In the genomic region with DNA sequence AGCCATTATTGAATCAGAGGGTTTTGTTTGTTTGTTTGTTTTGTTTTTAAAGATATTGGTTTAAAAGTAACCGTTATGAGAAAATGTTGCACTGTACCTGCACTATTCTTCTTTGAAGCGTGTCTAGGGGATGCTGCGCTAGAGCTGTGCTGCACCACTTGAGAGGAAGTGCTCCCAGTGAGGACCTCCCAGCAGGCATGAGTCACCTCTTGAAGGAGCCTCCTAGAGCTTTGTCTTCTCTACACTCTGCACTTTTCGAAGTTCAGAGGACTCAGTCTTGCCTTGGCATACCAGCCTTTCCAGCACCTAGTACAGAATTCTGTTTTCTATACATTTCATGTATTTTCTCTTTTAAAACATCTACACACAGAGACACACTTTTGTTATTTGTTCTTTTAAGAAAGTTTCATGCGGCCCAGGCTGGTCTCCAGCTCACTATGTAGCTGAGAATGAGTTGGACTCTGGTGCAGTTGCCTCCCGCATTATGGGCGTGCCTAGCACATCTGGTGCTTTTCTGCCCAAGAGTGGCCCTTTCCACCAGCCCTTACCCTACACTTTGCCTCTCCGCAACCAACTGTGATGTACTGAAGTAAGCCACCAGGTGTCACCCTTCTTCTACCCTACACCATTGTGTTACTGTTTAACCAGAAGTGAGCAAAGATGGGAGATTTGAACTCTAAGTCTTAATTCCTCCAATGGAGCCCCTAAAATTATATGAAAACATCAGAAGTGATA, we compare ENCODE assay signal across 8 mouse cellular contexts. TPM values are rescaled to one million over a fixed set of nuclear protein-coding genes. Genes with fewer than 3 reads are reported as not detected.
DNase-seq lines count a peak whose midpoint lies in the region; ATAC-seq and TF ChIP-seq lines count a peak whose summit lies in the region.

No protein-coding gene starts in this region.

- peak; percentile 73 for TF ChIP-seq CTCF in cerebellum, adult 2 months (IDR thresholded peaks at IDR 0.05; ENCODE audit: borderline replicate concordance, insufficient read depth, low read depth, low read length)

- no peak overlapping the region for H3K9ac ChIP-seq in hindbrain, embryonic 12.5 days

- no peaks in the 10 kb centered on the region for H3K9me3 ChIP-seq in hindbrain, embryonic 12.5 days (replicated peaks)

- DNase-seq in Muller cell, postnatal 12 days (ENCODE audit: inconsistent ontology term): peak; percentile 63
- peak; percentile 67 for DNase-seq in cerebellum, adult 2 months
- peak; percentile 89 for DNase-seq in forelimb bud, embryonic 11.5 days (ENCODE audit: low read depth, low spot score)
- DNase-seq in layer of hippocampus, postnatal 14 days (ENCODE audit: low spot score in 2 of 2): peak; percentile 69 to 88
- DNase-seq in lung, postnatal 10 days: peak; percentile 87
- DNase-seq in right cerebral cortex, adult 2 months (ENCODE audit: low spot score in 2 of 2): peak; percentile 83 to 84
- peak; percentile 50 to 69 for DNase-seq in urinary bladder, postnatal 36 days (ENCODE audit: low spot score in 2 of 2)

- no peak overlapping the region for H3K4me2 ChIP-seq in hindbrain, embryonic 12.5 days (replicated peaks)

- no peak overlapping the region for H3K4me3 ChIP-seq in cerebellum, adult 2 months (replicated peaks; ENCODE audit: insufficient read depth, low read depth, low read length)
- H3K4me3 ChIP-seq in hindbrain, embryonic 12.5 days: no peak overlapping the region

- H3K36me3 ChIP-seq in hindbrain, embryonic 12.5 days: no peaks in the 10 kb centered on the region

- H3K27ac ChIP-seq in cerebellum, adult 2 months (ENCODE audit: insufficient read depth, low read length): no peak overlapping the region
- H3K27ac ChIP-seq in hindbrain, embryonic 12.5 days: no peak overlapping the region

- 26% methylated on average over 8 of the region's 8 CpGs for WGBS in cerebellum, adult 2 months
- WGBS in hindbrain, embryonic 12.5 days: 31% methylated on average over 8 of the region's 8 CpGs

- no peaks in the 10 kb centered on the region for H3K4me1 ChIP-seq in cerebellum, adult 2 months (ENCODE audit: control insufficient read depth, insufficient read depth, low read length)
- H3K4me1 ChIP-seq in hindbrain, embryonic 12.5 days: peaks cover 4% of the 10 kb centered on the region; the same call in 1 of the 2 replicates

- no peak for TF ChIP-seq POLR2A in cerebellum, adult 2 months (IDR thresholded peaks at IDR 0.05; ENCODE audit: borderline replicate concordance, insufficient read depth, low read length)

- no peaks in the 10 kb centered on the region for H3K27me3 ChIP-seq in cerebellum, adult 2 months (ENCODE audit: control insufficient read depth, insufficient read depth, low read length)
- no peaks in the 10 kb centered on the region for H3K27me3 ChIP-seq in hindbrain, embryonic 12.5 days

- ATAC-seq in hindbrain, embryonic 12.5 days (ENCODE audit: low FRiP score): peak; percentile 51

RNA-seq across cellular contexts. Expression of gene Hist1h4c, which starts 2.7 kb away (rescaled TPM):
- polyA plus RNA-seq in cerebellum, adult 2 months (2012; rRNA removed): 5.8 and 9.1 TPM in 2 replicates
- 3.6 and 4.2 TPM in 2 replicates for polyA plus RNA-seq in hindbrain, embryonic 12.5 days (2016; fragmentation: Nextera tagmentation; extraction: Ambion mirVana)
- total RNA-seq in layer of hippocampus, postnatal 14 days (2021): 100 to 1,000 TPM in 1 of 2 experiments, 10 to 100 TPM in 1; 94.6 to 106 TPM

RNA-seq across cellular contexts. Expression of gene Hist1h1t, which starts 5.3 kb away (rescaled TPM):
- not detected in 2 replicates for polyA plus RNA-seq in cerebellum, adult 2 months (2012; rRNA removed)
- polyA plus RNA-seq in hindbrain, embryonic 12.5 days (2016; fragmentation: Nextera tagmentation; extraction: Ambion mirVana): not detected in 2 replicates
- total RNA-seq in layer of hippocampus, postnatal 14 days (2021): not detected

RNA-seq across cellular contexts. Expression of gene Hfe, which starts 9.7 kb away (rescaled TPM):
- polyA plus RNA-seq in cerebellum, adult 2 months (2012; rRNA removed): 6.2 and 7.1 TPM in 2 replicates
- 4.9 and 5.2 TPM in 2 replicates for polyA plus RNA-seq in hindbrain, embryonic 12.5 days (2016; fragmentation: Nextera tagmentation; extraction: Ambion mirVana)
- total RNA-seq in layer of hippocampus, postnatal 14 days (2021): 1 to 10 TPM; 3.4 to 5.4 TPM

RNA-seq across cellular contexts. Expression of gene Hist1h2bc, which starts 17.0 kb away (rescaled TPM):
- 109 and 119 TPM in 2 replicates for polyA plus RNA-seq in cerebellum, adult 2 months (2012; rRNA removed)
- polyA plus RNA-seq in hindbrain, embryonic 12.5 days (2016; fragmentation: Nextera tagmentation; extraction: Ambion mirVana): 25.1 and 26.1 TPM in 2 replicates
- total RNA-seq in layer of hippocampus, postnatal 14 days (2021): 10 to 100 TPM; 37.1 to 42.7 TPM

RNA-seq across cellular contexts. Expression of gene Hist1h2ac, which starts 17.2 kb away (rescaled TPM):
- 0.85 and 1.1 TPM in 2 replicates for polyA plus RNA-seq in cerebellum, adult 2 months (2012; rRNA removed)
- polyA plus RNA-seq in hindbrain, embryonic 12.5 days (2016; fragmentation: Nextera tagmentation; extraction: Ambion mirVana): 0.72 and 0.93 TPM in 2 replicates
- 1 to 10 TPM; 2.9 TPM for total RNA-seq in layer of hippocampus, postnatal 14 days (2021)
